Mouse (Mus musculus) embryonic facial prominence, embryonic 10.5 days (tissue): ENCODE results near the gene Tsc2. TPM values are rescaled to one million over a fixed set of nuclear protein-coding genes. Genes with fewer than 3 reads are reported as not detected.

ENCODE experiments used
- DNase-seq: peaks from one replicate; pipeline ENCODE4 v3.0.0-alpha.2; 2017; ENCODE audit warnings: low spot score
- H3K27ac ChIP-seq: fragments of 300-500 bp; sonication (generic); replicated peaks from 2 replicates; pipeline ENCODE4 v1.5.1; 2016; ENCODE audit warnings: mild to moderate bottlenecking
- H3K27me3 ChIP-seq: fragments of 300-500 bp; sonication (generic); replicated peaks from 2 replicates; pipeline ENCODE4 v1.6.1; 2016; ENCODE audit warnings: low read depth, mild to moderate bottlenecking; ENCODE audit not compliant: poor library complexity, severe bottlenecking
- H3K36me3 ChIP-seq: fragments of 300-500 bp; sonication (generic); replicated peaks from 2 replicates; pipeline ENCODE4 v1.6.1; 2016; ENCODE audit warnings: mild to moderate bottlenecking, moderate library complexity
- H3K4me1 ChIP-seq: fragments of 300-500 bp; sonication (generic); 2 replicates; pipeline ENCODE4 v1.6.1; 2016
- H3K4me3 ChIP-seq: fragments of 300-500 bp; sonication (generic); 2 replicates; pipeline ENCODE4 v1.5.1; 2016; ENCODE audit warnings: mild to moderate bottlenecking, moderate library complexity
- H3K9me3 ChIP-seq: fragments of 300-500 bp; sonication (generic); 2 replicates; pipeline ENCODE4 v1.6.1; 2016; ENCODE audit warnings: mild to moderate bottlenecking
- WGBS: fragments of 180-500 bp; shearing (Covaris S2); methylation state at CpG from one replicate; pipeline ENCODE4 v1.1.7; 2016; 5-methylcytosine and 5-hydroxymethylcytosine counted together
- microRNA-seq: library from miRNA; unstranded; fragments of <30 nt; microRNA quantifications from one replicate; pipeline ENCODE4, GENCODE M21; 2017
- polyA plus RNA-seq: library from polyadenylated mRNA; unstranded; fragments of >200 nt; fragmentation: Nextera tagmentation; extraction: Ambion mirVana; gene quantifications from 2 replicates; pipeline ENCODE4 v1.2.1, GENCODE M21; 2016

The Tsc2 gene
- polyA plus RNA-seq, 1 experiment from 2014 or later: 70.4 TPM

- peak overlapping the region; percentile 73 for H3K27ac ChIP-seq
- no peaks in the 10 kb centered on the region for H3K27me3 ChIP-seq
- H3K4me1 ChIP-seq: peaks cover 20% of the 10 kb centered on the region
- no peaks in the 10 kb centered on the region; the same call in 1 of the 2 replicates for H3K36me3 ChIP-seq
- WGBS: 63% methylated on average over 4 of the region's 4 CpGs
- no peak overlapping the region for H3K4me3 ChIP-seq
- H3K9me3 ChIP-seq: no peaks in the 10 kb centered on the region
- no peak for DNase-seq
Observed at GRCm38 (mm10) chr17:24558600-24559099, 73.8 kb downstream of the Tsc2 start.

DNA sequence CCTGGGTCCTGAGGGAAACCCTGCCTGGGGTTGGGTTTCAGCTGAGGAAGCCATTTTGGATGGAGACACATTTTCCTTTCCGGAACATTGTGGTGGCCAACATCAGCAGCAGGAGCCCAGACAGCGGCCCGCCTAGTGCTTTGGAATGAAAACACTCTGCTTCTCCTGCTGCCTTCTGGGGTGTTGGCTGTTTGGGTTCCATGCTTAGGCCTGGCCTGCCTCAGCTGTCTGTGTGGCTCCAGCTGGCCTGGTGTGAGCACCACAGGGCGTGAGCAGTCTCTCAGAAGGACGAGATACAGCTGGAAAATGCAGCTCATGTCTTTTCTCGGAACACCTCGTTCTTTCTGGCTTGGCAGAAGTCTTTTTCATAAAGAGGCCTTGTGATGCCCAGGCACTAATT lies 75.3 kb downstream of the Tsc2 start:
- H3K4me1 ChIP-seq: peaks cover 26% of the 10 kb centered on the region
- WGBS: 88% methylated on average over 7 of the region's 7 CpGs
- H3K27me3 ChIP-seq: no peaks in the 10 kb centered on the region
- H3K9me3 ChIP-seq: no peaks in the 10 kb centered on the region
- no peaks in the 10 kb centered on the region; the same call in 1 of the 2 replicates for H3K36me3 ChIP-seq
- no peak overlapping the region for H3K4me3 ChIP-seq
- no peak for DNase-seq
- no peak overlapping the region for H3K27ac ChIP-seq

- Histone ChIP-seq H3K27ac (peak overlapping the region; percentile 97), H3K4me3 (peak overlapping the region; percentile 93), H3K9me3 (no peaks in the 10 kb centered on the region), H3K36me3 (no peaks in the 10 kb centered on the region), H3K27me3 (peaks cover 32% of the 10 kb centered on the region), H3K4me1 (peaks cover 36% of the 10 kb centered on the region)
- WGBS: 56% methylated on average over 3 of the region's 3 CpGs
- DNase-seq: no peak
Observed at GRCm38 (mm10) chr17:24551050-24551444, 81.4 kb downstream of the Tsc2 start.

DNA sequence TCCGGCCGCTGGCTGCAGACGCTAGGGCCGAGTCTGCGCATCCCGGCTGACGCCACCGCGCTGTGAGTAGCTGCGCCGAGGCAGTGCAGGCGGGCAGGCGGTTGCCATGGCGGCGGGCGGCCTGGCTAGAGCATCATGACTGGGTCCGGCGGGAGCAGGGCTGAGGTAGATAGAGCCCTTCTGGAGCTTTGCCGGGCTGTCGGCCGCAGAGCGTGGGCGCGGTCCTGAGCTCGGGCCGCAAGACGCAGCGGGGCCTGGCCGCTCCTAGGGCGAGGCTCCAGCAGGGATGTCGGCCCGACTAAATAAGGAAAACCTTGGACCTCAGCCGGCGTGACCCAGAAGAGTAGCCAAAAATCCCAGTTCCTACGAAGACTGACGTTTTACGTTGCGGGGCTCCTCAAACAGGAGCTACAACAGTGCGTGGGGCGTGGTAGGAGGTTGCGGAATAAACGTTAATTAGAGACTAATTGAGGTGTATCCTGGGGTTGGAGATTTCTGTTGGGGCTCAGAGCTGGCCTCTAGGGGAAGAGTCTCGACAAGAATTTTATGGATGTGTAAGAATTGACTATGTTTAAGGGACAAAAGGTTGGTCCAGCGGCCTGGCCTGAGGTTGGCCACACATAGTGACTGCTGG lies 81.9 kb downstream of the Tsc2 start:
- Histone ChIP-seq H3K27ac (peak overlapping the region; percentile 97), H3K36me3 (no peaks in the 10 kb centered on the region), H3K4me3 (peak overlapping the region; percentile 93), H3K9me3 (no peaks in the 10 kb centered on the region), H3K27me3 (peaks cover 35% of the 10 kb centered on the region), H3K4me1 (peaks cover 36% of the 10 kb centered on the region)
- peak; percentile 88 for DNase-seq
- under 1% methylated on average over 44 of the region's 44 CpGs for WGBS

- DNase-seq: peak; percentile 100
- Histone ChIP-seq H3K9me3 (no peaks in the 10 kb centered on the region), H3K36me3 (no peaks in the 10 kb centered on the region), H3K27ac (peak within 1 kb of the TSS; percentile 97), H3K27me3 (peaks cover 43% of the 10 kb centered on the region), H3K4me3 (peak within 1 kb of the TSS; percentile 93), H3K4me1 (peaks cover 37% of the 10 kb centered on the region)
- WGBS: under 1% methylated on average over 72 of the region's 72 CpGs
Observed at GRCm38 (mm10) chr17:24549618-24550415, 82.6 kb downstream of the Tsc2 start, which contains the start of gene Pkd1. Gene Pkd1 (plus strand): TSS chr17:24549834.

- peak; percentile 41 for DNase-seq
- H3K27me3 ChIP-seq: peaks cover 50% of the 10 kb centered on the region
- WGBS: 6% methylated on average over 23 of the region's 23 CpGs
- H3K4me1 ChIP-seq: peaks cover 42% of the 10 kb centered on the region
- H3K36me3 ChIP-seq: no peaks in the 10 kb centered on the region
- peak overlapping the region; percentile 97 for H3K27ac ChIP-seq
- peak overlapping the region; percentile 93 for H3K4me3 ChIP-seq
- H3K9me3 ChIP-seq: no peaks in the 10 kb centered on the region
Observed at GRCm38 (mm10) chr17:24548921-24549617, 83.4 kb downstream of the Tsc2 start.

- Histone ChIP-seq H3K4me1 (peaks cover 42% of the 10 kb centered on the region), H3K27ac (no peak overlapping the region), H3K36me3 (no peaks in the 10 kb centered on the region), H3K4me3 (peak overlapping the region; percentile 93), H3K27me3 (peaks cover 55% of the 10 kb centered on the region), H3K9me3 (no peaks in the 10 kb centered on the region)
- DNase-seq: no peak
- WGBS: 42% methylated on average over 9 of the region's 9 CpGs
Observed at GRCm38 (mm10) chr17:24548435-24548834, 84.0 kb downstream of the Tsc2 start.

DNA sequence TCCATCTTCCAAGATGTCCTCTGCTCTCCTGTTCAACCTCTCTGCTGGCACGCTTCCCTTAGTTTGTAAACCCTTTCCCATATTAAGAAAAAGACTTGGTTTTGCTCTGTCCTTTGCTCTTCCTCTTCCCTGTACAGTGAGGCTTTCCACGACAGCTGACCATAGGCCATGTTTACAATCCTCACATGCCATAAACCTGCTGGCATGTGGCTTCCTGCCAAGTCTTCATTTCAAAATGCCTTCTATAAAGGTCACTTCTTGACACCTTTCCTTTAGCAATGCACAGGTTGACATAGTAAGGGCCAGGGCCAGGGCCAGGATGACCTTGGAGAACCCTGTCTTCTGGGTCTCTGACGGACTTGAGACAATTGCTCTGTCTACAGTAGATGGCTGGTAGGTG lies 86.2 kb downstream of the Tsc2 start:
- no peaks in the 10 kb centered on the region for H3K36me3 ChIP-seq
- DNase-seq: no peak
- H3K27me3 ChIP-seq: peaks cover 55% of the 10 kb centered on the region
- H3K4me1 ChIP-seq: peaks cover 27% of the 10 kb centered on the region
- no peaks in the 10 kb centered on the region for H3K9me3 ChIP-seq
- 84% methylated on average over 3 of the region's 3 CpGs for WGBS
- H3K4me3 ChIP-seq: no peak overlapping the region
- no peak overlapping the region for H3K27ac ChIP-seq

Small RNA genes lying within 50 kb of the gene (microRNA-seq; reads per million reads assigned to microRNA genes)
- gene Gm24589: not detected

Other genes with a start within 250 kb of the Tsc2 start
- 471 and 476 TPM in 2 replicates for gene Rnps1, start 218.1 kb downstream of the Tsc2 start, polyA plus RNA-seq
- gene Eci1, start 206.0 kb downstream of the Tsc2 start, polyA plus RNA-seq: 86.2 and 89.0 TPM in 2 replicates
- gene Dnase1l2, start 189.5 kb downstream of the Tsc2 start, polyA plus RNA-seq: 2.5 and 3.6 TPM in 2 replicates
- gene E4f1, start 162.3 kb downstream of the Tsc2 start, polyA plus RNA-seq: 35.5 and 36.6 TPM in 2 replicates
- 71.0 and 72.8 TPM in 2 replicates for gene Pgp, start 162.2 kb downstream of the Tsc2 start, polyA plus RNA-seq
- 0.36 and 0.67 TPM in 2 replicates for gene Bricd5, start 158.7 kb downstream of the Tsc2 start, polyA plus RNA-seq
- gene Mlst8, start 153.6 kb downstream of the Tsc2 start, polyA plus RNA-seq: 37.5 and 39.0 TPM in 2 replicates
- gene Caskin1, start 144.0 kb downstream of the Tsc2 start, polyA plus RNA-seq: 3.1 and 3.9 TPM in 2 replicates
- gene Traf7, start 104.7 kb downstream of the Tsc2 start, polyA plus RNA-seq: 116 and 121 TPM in 2 replicates
- gene Rab26, start 98.4 kb downstream of the Tsc2 start, polyA plus RNA-seq: 2.6 TPM in 2 replicates
- gene Pkd1, start 82.8 kb downstream of the Tsc2 start, polyA plus RNA-seq: 14.9 and 16.3 TPM in 2 replicates
- gene Nthl1, start 50 bp upstream of the Tsc2 start, polyA plus RNA-seq: 22.4 and 27.3 TPM in 2 replicates
- 31.7 and 37.3 TPM in 2 replicates for gene Slc9a3r2, start 17.7 kb upstream of the Tsc2 start, polyA plus RNA-seq
- gene Npw, start 25.8 kb upstream of the Tsc2 start, polyA plus RNA-seq: not detected in 2 replicates
- gene Zfp598, start 37.1 kb upstream of the Tsc2 start, polyA plus RNA-seq: 29.0 and 30.4 TPM in 2 replicates
- 6.0 and 8.1 TPM in 2 replicates for gene Syngr3, start 57.3 kb upstream of the Tsc2 start, polyA plus RNA-seq
- 48.9 and 52.3 TPM in 2 replicates for gene Gfer, start 63.5 kb upstream of the Tsc2 start, polyA plus RNA-seq
- gene Noxo1, start 63.6 kb upstream of the Tsc2 start, polyA plus RNA-seq: 0.72 and 1.9 TPM in 2 replicates
- 152 and 162 TPM in 2 replicates for gene Tbl3, start 75.0 kb upstream of the Tsc2 start, polyA plus RNA-seq
- gene Rnf151, start 85.4 kb upstream of the Tsc2 start, polyA plus RNA-seq: 0.13 and 0.29 TPM in 2 replicates
- 1,693 and 1,819 TPM in 2 replicates for gene Rps2, start 85.5 kb upstream of the Tsc2 start, polyA plus RNA-seq
- 193 and 199 TPM in 2 replicates for gene Ndufb10, start 91.8 kb upstream of the Tsc2 start, polyA plus RNA-seq
- gene Rpl3l, start 95.2 kb upstream of the Tsc2 start, polyA plus RNA-seq: not detected in 2 replicates
- 21.6 and 24.6 TPM in 2 replicates for gene Msrb1, start 104.0 kb upstream of the Tsc2 start, polyA plus RNA-seq
- 1.3 and 2.3 TPM in 2 replicates for gene Hs3st6, start 120.4 kb upstream of the Tsc2 start, polyA plus RNA-seq
- not detected in 2 replicates for gene Meiob, start 171.7 kb upstream of the Tsc2 start, polyA plus RNA-seq
- 26.4 and 28.6 TPM in 2 replicates for gene Hagh, start 207.5 kb upstream of the Tsc2 start, polyA plus RNA-seq
- gene Fahd1, start 217.7 kb upstream of the Tsc2 start, polyA plus RNA-seq: 16.7 and 17.4 TPM in 2 replicates
- 0.49 and 1.2 TPM in 2 replicates for gene Igfals, start 233.4 kb upstream of the Tsc2 start, polyA plus RNA-seq